Mouse (Mus musculus): ENCODE measurements around the gene Fam71b.

Gene Fam71b

DNA sequence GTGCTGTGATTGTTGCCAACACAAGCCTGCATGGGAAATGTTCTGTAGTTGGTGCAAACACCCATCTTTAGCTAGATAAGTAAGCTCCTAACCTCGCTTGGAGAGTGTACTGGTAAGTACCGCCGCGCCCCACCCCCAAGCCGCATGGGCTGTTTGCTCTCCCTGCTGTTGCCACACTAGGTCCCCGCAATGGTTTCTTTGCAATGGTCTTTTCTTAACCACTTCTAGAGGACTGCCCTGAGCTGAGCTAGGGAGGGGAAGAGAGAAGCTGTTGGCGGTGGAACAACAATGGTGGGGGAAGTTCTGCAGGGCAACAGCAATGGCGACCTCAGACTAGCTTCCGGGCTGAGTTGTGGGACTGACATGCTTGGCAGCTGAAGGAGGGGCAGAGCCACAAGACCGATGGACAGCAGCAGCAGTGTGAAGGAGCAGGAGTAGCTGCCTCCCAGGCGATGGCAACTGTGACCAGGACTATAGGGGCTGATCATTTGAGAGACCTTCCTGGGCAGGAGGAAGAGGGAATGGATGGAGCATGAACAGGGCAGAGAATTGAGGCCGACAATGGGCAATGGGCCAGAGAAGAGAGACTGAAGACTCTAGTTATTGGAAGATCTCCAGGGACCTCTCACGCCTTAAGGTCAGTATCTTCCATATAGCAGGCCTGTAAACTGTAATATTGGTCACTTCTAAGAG lies at the start of gene Fam71b:
Fam71b (plus strand) TSS at position 393 of the 693 bp plus-strand sequence.
- no peak for ATAC-seq (ENCODE audit: insufficient number of reproducible peaks, low FRiP score, low TSS enrichment)

DNA sequence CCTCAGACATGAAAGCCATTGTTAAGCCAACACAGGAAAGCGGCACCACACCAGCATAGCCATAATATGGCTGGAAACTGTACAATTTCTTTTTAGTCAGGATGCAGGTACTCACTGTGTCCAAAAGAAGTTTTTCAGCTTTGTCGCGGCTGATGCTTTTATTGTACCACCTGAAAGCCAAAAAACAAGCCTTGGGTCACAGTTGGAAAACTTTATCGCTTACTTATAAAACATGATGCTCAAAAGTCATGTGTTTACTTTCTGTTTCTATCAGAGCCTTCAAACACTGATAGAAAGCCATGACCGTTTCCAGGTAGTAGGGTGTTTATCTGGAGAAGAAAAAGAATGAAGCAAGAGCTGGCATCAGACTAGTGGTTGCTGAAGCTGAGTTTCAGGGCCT lies 48.6 kb upstream of the Fam71b start:
- ATAC-seq (ENCODE audit: insufficient number of reproducible peaks, low FRiP score, low TSS enrichment) = no peak

DNA sequence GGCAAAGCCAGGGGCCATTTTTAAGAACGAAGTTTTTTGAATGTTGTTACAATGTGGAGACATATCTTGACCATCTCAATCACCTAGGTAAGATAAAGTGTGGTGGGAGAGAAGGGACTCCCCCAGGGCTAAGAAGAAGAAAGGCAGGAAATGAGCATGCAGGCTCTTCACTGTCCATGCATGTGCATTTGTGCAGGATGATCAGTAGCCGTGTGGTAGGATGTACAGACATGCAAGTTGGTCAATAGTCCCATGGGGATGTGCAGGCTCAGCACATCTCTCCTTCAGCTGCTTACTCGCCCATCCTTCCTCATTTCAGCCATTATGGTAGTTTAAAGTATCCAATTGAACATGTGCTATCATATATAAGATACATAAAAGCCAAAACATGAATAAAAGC lies 47.9 kb upstream of the Fam71b start:
- no peak for ATAC-seq (ENCODE audit: insufficient number of reproducible peaks, low FRiP score, low TSS enrichment)

DNA sequence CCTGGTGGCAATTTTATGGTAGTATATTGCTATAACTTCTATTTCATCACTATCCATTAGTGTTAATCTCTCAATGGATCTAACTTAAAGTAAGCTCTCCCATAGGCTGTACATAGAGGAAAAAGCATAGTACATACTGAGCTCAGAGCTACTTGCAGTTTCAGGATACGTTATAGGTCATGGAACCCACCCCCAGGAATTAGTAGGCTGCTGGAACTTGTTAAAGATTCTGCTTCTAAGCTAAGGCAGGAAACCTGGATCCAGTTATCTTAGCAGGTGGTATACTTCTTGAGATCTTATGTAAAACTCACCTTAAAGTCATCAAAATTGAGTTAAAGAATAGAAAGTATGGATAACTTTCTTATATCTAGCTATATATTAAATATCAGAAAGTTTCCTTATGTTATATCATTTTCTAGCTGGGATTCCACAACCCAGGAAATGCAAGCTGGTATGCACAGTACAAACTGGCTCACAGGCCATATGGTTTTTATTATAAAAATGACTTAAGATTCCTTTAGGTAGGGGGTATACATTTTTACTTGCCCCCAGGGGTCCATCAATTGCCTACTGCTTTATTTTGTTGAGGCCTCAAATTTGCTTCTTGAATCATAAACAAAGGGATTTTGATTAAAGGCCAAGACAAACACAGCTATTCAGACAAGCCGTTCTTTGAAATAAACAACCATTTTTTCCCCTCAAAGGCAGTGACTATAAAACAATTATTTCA lies 46.5 kb upstream of the Fam71b start:
- no peak for ATAC-seq (ENCODE audit: insufficient number of reproducible peaks, low FRiP score, low TSS enrichment)

DNA sequence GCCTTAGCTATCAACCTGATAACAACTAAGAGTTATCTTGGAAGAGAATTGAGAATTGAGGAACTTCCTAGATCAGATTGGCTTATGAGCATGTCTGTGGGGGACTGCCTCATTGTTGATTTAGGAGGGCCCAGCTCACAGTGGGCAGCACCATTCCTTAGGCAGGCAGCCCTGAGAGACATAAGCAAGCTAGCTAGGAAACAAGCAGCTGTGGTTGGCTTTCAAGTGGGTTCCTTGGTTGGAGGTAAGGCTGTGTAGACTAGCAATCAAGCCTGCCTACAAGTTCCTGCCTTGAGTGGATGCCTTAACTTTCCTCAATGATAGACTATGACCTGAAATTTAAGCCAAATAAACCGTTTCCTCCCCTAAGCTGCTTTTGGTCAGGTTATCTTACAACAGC lies 38.0 kb upstream of the Fam71b start:
- ATAC-seq (ENCODE audit: insufficient number of reproducible peaks, low FRiP score, low TSS enrichment) = no peak

DNA sequence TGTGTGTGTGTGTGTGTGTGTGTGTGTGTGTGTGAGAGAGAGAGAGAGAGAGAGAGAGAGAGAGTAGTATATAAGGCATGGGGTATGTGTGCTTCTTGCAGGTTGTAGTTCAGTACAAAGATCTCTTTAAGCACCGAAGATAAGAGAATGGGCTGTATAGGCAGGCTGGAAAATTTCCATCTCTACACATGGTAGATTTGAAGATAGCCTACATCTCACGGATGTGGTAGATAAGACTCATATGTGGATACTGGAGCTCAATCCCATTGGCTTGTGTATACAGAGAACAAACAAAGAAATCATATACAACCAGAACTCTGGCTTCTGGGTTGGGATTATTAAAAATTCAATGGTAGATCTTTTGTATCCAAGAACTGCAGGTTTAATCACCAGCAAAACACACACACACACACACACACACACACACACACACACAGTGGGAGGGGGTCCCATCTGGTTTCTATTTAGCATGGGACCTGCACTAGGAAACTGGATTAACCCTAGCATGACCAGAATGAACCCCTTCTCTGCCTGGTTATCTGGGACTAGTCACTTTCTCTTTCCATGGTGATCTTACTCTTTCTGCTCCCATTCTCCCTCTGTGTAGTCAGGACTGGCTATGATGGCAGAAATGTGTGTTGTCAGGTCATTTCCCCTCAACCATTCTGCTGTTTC lies 35.2 kb upstream of the Fam71b start:
- no peak for ATAC-seq (ENCODE audit: insufficient number of reproducible peaks, low FRiP score, low TSS enrichment)

DNA sequence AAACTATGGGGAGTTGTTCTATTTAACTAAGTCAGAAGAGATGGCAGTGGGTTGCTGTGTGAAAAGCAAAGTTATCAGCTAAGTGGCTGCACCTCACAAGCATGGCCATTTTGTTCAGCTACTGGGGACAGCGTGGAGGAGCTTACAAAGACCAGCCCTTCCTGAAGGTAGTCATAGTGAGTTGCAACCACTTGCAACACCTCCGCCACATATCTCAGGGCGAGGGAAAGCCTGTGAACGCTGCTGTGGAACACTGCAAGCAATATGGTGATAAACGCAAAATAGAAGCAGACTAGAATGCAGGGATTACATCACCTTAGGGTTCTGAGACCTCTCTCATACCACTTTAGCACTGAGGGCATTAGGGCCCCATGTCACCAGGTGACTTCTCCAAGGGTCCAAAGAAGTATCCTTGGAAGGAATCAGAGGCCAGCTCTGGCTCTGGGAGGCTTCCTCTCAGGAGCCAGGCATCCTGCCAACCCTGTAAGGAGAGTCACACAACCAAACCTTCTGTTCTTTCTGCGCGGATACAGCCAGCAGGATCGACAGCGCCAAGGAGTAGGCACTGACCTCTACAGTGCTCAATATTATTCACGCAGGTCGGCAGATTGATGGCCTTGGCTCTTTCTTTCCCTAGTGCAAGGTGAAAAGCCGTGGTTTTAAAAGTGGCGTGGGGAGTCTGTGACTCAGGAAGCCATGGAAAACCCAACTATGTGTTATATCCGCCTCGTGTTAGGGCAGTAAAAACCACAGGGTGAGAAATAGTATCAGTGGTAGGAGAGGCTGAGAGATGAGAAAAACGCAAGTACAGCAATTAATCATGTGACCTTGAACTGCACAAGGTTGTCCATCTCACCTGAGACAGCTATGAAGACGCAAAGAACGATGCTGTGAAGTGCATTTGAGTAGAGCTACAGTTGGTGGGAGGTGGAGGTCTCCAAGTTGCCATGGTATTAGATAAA lies 34.0 kb upstream of the Fam71b start:
- peak; percentile 72 for ATAC-seq (ENCODE audit: insufficient number of reproducible peaks, low FRiP score, low TSS enrichment)

DNA sequence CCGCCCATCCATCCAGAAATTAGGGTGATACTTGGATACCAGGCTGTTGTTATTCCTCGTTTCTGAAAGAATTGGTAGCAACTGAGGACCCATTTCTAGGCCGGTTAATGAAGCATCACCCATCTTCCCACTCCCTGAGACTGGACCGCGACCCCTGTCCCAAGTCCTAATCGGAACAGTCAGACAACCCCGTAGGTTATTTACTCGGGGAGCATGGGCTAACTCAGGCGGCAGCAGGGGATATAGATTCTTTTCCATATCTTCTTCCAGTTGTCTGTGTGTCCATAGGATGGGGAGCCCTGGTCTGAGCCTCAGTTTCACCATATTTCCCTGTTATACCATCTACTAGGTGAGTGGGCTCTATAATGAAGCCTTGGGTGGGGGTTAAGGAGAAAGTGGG lies 32.5 kb upstream of the Fam71b start:
- ATAC-seq (ENCODE audit: insufficient number of reproducible peaks, low FRiP score, low TSS enrichment) = no peak

DNA sequence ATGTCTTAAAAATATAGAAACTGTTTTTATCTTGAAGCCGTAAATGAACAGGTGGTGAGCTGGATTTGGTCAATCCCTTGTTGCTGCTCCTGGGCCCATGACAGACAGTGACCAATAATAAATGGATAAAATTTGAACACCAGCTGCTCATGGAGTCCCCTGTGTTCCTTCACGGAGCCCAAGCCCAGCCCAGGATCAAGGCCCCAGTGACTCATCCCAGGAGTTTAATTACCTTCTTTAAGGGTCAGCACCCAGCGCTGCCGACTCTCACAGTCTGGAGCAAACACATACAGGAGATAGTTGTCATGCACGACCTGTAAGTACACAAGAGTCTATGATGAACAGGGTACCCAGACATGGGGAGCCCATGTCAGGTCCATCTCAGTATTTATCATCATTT lies 30.6 kb upstream of the Fam71b start:
- ATAC-seq (ENCODE audit: insufficient number of reproducible peaks, low FRiP score, low TSS enrichment) = no peak

DNA sequence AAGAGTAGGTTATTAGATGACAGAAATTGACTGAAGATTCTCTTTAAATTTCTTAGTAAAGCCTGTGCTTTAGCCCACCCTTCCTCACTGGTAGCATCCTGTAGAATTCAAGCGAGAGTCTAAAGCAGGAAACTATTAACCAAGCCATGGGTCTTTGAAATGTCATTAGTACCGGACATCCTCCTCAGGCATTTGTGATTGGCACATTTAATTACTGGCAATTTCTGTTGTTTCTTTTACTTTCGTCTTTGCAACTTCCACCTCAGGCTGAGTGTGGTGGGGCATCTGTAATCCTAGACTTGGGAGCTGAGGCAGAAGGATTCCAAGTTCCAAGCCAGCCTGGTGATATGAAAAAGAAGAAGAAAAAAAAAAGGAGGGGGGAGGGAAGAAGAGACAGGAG lies 30.0 kb upstream of the Fam71b start:
- ATAC-seq (ENCODE audit: insufficient number of reproducible peaks, low FRiP score, low TSS enrichment) = no peak

DNA sequence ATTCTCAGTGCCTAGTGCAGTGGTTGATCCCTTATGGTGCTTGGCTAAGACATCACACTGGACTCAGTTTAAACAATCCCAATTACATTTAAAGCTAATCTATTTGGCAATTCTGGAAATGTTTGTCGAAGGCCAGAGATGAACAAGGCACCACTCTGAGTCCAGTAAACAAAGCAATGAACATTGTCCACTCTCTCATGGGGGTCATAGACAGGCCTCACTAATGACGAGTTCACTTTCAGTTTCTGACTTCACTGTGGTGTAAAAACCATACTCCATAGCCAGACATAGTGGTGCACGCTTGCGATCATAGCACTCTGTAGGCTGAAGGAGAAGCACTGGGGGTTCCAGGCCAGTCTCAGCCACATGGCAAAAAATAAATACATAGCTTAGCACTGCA lies 25.9 kb upstream of the Fam71b start:
- no peak for ATAC-seq (ENCODE audit: insufficient number of reproducible peaks, low FRiP score, low TSS enrichment)

DNA sequence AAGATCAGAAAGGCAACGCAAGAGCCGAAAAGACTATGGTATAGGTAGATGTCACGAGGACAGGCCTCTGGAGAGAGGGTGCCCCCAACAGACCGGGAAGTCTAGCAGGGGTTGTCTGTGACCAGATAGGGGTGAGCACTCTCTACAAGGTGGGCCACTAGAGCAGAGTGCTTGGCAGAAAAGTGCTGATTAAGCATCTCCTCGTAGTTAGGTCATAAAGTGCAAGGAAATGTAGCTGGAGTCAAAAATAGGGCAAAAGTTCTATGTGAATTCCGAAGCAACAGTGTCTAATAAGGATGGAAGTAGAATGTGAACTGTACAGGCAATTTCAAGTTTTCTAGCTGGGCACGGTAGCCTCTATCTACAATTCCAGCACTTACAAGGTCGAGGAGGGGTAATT lies 25.1 kb upstream of the Fam71b start:
- ATAC-seq (ENCODE audit: insufficient number of reproducible peaks, low FRiP score, low TSS enrichment) = no peak

DNA sequence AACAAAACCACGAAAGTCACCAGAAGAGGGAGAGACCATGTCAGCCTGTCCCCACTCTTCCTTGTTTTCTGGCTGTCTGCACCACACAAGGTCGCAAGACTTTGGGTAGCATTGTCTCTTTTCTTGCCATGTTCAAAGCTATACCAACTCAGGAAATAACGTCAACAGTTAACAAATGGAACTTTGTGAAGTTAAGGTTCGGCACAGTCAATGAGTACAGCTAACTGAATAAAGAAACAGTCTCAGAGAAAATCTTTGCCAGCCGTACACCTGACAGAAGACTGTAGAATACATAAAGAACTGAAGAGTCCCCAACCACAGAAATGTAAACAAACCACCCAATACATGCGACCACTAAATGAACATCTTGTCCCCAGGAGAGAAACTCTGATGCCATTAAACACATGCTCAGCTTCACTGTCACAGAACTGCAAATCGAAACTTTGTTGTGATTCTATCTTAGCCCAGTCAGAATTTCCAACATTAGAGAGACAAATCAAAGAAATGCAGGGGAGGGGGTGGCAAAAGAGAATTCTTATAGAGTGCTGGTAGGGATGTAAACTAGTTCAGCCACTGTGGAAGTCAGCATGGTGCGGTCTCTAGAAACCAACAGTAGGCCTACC lies 23.9 kb upstream of the Fam71b start:
- no peak for ATAC-seq (ENCODE audit: insufficient number of reproducible peaks, low FRiP score, low TSS enrichment)

DNA sequence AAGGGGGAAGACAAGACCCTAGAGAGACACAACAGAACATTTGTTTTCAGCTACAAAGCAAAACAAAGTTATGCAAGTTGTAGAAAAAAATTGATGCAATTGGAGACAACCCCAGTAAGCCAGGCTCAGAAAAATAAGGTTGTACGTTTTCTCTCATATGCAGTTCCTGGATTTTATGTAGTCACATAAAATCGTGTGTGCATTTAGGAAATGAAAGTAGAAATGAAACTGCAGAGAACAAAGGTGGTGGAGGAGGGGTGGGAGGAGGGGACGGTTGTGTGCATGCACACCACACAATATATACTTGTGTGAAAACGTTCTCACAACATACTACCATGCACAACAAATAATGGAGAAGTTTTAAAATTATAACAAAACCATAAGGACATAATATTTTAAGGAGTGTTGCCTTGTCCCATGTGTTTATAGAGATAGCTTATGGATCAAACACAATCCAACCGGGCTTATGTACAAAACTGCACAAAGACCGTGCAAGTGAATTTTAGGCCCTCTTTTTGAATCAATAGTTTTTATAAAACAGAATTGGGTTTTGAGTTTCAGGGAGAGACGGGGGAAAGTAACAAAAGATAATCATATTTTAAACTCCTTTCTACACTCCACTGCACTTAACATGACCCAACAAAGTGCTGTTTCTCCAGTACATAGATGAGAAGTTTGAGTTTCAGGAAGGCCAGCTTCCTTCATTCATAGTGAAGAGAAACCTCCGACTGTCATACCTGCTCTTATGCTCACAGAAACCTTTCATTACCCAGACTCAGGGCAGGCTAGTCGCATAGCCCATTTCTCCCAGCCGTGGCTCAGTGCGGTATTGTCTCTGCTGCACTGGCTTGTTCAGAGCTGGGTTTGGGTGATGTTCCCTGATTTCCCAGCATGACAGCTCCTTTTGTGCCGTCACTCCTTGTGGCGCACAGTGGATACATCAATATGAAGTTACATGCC lies 23.0 kb upstream of the Fam71b start:
- ATAC-seq (ENCODE audit: insufficient number of reproducible peaks, low FRiP score, low TSS enrichment) = no peak

DNA sequence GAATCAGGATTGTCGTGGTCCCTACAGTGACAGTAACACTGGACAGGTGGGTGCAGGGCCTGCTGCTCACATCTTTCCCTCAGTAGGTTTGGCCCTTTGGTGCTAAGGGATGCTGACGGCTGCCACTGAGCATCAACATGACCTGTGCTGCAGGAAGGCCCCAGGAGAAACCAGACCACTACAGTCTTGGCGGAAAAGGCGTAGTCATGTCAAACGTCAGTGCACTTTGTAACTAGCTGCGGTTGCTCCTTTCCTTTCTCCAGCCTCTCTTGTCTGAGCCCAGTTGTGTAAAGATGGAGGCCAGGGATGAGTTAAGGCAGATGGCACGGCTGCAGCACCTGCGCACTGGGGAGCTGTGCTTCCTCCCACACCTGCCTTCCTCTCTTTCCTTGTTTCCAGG lies 21.3 kb upstream of the Fam71b start:
- no peak for ATAC-seq (ENCODE audit: insufficient number of reproducible peaks, low FRiP score, low TSS enrichment)

DNA sequence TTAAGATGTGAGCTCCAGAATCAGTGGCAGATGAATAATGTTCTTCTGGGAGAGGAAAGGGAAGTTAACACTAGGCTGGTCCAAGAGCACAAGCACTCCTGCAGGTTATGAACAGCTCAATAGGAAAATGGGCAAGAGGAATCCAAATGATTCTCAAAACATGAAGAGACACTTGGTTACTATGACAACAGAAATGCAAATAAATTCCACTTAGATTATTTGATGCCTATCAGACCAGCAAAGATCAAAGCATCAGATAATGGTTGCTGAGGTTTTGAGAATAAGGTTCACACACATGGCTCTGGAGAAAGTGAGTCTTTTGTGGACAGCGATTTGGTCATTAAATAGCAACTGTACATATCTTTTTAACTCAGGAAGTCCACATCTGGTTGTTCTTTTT lies 19.0 kb upstream of the Fam71b start:
- no peak for ATAC-seq (ENCODE audit: insufficient number of reproducible peaks, low FRiP score, low TSS enrichment)

DNA sequence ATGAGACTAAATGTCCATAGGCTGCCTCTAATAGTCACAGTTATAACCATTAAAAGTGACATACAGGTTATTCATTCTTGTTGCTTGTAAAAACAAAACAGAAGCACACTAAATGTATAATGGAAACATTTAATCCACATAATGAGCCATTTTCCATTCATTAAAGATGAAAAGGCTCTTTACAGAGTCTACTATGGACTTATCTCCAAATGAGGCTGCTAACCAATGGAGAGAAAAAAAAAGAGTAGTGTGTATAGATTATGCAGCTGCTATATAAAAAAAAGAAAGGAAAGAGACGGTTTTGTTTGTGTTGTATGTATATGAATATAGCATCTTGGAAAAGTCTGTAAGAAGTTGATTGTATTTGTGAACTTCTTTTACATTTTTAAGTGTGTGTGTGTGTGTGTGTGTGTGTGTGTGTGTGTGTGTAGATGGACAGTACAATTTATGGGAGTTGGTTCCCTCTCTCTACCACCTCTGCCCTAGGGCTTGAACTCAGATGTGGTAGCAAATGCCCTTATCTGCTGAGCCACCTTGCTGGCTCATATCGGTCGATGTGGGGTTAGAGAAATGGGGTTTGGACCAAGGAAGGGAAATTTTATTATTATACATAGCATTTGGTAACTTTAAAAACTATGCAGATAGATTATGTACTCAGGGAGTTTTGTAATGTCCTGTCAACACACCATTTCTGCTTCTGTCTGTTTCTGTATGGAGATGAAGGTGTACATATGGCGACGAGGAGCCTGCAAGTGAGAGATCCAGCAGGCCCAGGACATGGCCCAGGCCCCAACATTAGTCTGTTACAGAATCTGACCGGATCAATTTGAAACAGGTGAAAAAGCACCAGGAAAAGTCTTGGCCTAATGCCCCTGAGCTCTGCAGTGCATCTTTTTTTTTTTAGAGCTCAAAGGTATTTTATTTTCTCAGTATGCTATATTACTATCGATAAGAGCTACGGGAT lies 18.3 kb upstream of the Fam71b start:
- ATAC-seq (ENCODE audit: insufficient number of reproducible peaks, low FRiP score, low TSS enrichment) = no peak

Measured in cerebellum, adult (tissue).